Mouse (Mus musculus) heart, adult 8-10 months (tissue): Measurements from ENCODE around the gene Mapkbp1. TPM values are rescaled to one million over a fixed set of nuclear protein-coding genes. Genes with fewer than 3 reads are reported as not detected.
A peak's percentile ranks its signal among the peaks of the same experiment; 100 is the strongest.

Experiments used
- DNase-seq: peaks from one replicate; pipeline ENCODE4 v3.0.0; 2022; ENCODE audit warnings: low spot score
- total RNA-seq, 4 experiments: library from RNA; stranded (reverse); gene quantifications; 2 replicates each; pipeline ENCODE4 v1.2.4; 2022

Gene Mapkbp1
- total RNA-seq = 1 to 10 TPM; 6.9 to 8.5 (median 8.3) TPM

DNA sequence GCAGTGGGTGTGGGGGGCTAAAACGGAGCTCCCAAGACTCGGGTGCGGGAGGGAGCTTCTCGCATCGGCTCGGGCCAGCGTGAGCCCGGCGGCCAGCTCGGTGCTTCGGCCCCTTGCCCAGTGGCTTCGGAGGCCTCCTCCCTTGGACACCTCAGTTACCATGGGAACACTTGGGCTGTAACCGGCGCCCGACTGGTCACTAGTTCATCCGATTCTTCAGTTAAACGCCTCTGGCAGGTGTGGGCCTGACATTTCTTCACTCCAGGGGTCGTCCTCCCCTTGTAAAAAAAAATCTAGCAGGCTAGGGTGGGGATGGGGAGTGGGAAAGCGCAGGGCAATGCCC is at the start of gene Mapkbp1:
TSS of gene Mapkbp1 (plus strand) at position 163 of the 343 bp plus-strand sequence.
- DNase-seq = no peak

DNA sequence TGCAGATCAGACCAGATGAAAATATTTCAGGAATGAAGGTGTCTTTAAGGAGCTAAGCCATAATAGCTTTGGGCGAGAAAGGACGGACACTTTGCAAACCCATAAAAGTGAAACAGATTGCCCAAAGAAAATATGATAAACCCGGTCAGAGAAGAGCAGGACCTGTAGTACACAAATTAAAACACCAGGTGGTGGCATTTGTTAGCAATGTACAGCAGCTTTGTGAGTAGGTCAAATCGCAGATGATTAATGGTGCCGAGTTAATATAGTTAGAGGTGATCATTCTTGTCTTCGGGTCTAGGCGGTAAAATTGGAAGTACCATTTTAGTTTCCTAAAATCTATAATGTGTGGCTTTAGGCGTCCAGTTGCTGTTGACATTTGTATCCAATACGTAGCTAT is 1.9 kb upstream of the Mapkbp1 start:
- DNase-seq = peak; percentile 61

DNA sequence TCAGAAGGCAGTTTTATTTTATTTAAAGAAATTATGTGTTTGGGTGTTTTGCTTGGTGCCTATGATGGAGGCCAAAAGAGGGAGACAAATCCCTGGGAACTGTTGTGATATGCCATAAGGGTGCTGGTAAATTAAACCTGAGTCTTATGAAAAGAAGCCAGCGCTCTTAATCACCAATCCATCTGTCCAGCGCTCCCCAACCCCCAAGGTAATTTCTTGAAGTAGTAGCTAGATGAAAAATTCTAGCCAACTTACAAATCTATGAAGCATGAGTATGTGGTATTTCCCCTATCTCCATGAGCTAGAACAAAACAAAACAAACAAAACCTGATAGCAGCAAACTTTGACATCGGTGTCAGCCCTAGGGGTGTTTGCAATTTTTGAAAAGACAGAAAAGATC is 1.2 kb upstream of the Mapkbp1 start:
- DNase-seq = no peak

DNA sequence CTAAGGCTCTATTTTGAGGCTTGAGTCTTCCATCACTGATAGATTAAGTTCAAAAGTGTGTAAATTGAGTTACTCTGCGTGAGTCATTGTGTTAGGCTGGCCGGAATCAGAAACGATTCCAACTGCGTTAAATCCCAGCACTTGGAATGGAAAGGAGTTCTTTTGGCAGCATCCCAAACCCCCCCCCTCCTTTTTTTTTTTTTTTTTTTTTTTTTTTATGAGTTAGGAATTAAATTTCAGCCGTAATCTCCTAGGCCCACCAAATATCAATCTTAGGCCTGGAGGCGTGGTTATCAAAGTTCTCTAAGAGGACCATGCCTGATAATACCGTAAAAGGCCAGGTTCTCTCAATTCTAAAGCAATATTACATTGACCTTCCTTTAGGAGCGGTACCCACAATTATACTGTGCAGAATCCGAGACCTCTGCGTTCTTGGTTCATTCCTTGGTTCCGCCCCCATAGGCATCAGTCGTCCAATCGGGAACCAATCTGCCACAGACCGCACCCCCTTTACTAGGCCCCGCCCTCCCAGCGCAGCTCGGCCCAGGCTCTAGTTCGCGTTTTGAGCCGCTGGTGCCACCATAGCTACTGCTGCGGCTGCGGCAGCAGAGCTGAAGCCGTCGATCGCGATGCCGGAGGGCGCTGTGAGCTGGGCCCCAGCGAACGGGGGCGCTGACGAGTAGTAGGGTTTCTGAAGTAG is 512 bp upstream of the Mapkbp1 start:
- peak; percentile 96 for DNase-seq

DNA sequence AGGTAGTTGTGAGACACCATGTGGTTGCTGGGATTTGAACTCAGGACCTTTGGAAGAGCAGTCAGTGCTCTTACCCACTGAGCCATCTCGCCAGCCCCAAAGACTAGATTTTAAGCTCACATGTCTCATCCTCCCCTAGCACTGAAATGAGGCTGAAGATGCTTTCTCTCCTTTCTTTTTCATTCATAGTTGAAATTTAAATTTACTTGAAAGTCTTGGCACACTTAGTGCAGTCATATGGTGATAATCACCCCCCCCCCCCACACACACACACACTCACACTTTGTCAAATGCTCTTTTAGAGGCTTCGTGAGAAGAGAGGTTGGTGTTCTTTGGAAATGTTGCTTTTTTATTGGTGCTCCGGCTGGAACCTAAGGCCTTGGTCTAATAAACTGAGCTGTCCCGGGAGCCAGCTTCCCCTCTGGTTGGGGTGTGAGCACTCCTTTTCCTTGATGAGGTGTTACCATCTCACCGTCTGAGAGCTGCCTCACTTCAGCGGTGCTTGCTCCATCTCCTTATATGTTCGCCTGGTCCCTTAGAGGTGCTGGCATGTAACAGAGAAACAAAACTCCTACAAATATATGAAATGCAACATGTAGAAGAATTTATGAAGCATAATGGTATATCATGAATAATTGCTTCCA is 8.0 kb downstream of the Mapkbp1 start:
- DNase-seq = no peak

DNA sequence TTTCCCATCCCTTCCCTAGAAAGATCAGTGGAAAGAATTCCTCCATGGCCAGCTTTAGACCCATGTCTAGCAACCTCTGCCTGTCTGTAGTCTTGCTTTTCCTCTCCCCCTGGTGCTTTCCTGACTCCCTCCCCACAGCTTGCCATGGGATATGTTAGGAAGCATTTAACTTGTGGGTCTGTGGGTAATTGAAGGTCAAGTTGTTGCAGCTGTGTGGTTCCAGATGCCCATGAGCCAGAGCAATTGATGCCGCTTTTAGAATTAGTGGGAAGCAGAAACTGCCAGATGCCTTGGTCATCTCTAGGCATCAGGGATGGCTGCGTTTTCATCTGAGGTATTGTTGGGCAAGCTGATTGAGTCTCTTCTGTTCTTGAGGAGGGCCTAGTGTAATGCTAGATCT is 9.1 kb downstream of the Mapkbp1 start:
- no peak for DNase-seq

DNA sequence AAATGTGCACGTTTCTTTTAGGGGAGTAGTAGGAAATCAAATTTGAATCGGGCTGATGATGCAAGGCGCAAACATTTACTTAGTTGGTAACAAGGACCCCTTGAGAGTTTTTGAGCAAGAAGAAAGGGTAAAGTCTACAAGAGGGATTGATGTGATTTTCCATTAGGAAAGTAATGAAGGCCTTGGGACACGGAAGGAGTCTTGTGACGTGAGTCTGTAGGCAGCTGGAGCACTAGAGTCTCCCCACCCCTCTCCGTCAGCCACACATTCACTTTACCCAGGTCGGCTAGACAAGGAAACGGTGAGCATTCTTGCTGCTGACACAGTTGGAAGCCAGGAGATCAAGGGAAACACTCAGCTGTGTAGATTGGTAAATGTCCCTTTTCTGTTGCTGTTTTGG is 13.4 kb downstream of the Mapkbp1 start:
- no peak for DNase-seq

DNA sequence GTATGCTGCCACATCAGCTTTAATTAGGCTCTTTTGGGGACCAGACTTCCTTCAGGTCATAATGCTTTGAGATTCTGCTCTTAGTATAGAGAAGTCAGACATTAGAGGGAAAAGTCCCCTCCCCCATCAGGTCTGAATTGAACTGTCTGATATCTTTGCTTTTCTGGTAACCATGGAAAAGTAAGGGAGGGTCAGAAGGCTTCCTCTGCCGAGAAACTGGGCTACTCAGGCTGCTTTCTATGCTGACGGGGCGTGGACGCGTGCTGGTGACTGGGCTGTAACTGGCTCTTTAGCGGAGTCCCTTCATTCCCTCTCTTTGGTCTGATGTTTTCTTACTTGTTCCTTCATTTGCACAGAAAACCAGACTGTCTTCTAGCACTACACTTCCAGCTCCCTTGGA is 13.9 kb downstream of the Mapkbp1 start:
- no peak for DNase-seq

DNA sequence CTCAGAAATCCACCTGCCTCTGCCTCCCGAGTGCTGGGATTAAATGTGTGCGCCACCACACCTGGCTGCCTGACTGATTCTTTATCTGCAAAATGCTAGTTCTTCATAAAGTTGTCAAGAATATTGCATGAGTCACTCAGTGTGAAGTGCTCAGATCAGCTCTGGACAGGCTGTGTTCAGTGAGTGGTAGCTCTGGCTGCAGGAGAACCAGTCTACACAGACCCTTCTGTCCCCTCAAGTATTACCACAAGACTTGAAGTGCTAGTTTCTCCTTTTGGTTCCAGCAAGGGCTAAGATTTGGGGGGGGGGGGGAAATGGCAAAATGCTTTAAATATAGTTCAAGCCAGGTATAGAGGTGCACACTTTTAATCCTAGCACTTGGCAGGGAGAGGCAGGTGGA is 14.9 kb downstream of the Mapkbp1 start:
- DNase-seq = no peak

DNA sequence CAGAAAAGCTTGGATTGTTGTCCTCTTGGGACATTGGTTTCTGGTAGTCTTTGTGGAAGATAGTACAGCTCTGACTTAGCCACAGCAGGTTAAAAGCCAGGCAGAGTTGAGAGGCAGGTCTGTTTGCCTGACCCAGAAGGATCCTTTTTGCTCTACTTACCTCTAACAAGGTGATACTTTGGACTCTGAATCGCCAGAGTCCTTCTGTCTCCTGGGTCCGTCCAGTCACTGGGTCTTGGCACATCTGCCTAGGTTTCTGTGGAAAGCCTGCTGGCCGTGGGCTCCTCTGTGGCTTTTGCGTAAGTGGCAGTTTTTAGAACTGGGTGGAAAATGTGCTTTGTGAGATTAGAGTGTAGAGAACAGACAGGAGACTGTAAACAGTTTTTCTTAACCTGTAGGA is 16.5 kb downstream of the Mapkbp1 start:
- no peak for DNase-seq

DNA sequence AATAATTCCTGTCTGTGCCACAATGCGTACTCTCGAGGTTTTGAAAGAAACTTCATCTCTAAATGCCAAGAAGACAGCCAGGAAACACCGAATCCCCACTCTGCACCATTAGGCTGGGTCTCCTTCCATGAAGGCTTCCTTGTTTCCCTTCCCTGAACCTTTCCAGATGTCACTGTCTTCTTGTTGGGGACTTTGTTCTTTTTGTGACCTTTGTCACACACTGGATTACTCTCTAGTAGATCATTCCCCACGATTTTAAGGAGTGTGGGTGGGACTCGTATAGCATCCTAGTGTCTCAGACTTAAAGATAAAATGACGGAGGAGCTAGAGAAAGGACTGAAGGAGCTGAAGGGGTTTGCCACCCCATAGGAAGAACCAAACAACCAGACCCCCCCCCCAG is 18.4 kb downstream of the Mapkbp1 start:
- no peak for DNase-seq

DNA sequence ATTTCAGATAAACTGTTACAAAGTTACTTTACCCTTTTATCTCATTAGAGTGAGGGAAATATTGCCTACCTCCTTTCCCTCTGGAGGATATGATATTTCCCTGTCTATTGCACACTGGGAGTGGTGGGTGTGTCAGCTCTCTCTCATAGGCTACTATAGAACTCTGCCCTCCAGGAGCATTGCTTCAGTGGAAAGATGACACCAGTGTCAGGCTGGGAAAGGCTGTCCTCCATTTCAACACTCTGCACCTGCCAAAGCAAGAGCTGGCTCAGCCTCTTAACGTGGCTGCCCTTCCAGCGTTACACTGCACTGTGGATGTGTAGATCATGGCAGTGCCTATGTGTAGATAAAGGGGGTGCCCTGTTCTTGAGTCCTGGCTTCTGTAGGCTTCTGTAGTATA is 19.9 kb downstream of the Mapkbp1 start:
- no peak for DNase-seq

DNA sequence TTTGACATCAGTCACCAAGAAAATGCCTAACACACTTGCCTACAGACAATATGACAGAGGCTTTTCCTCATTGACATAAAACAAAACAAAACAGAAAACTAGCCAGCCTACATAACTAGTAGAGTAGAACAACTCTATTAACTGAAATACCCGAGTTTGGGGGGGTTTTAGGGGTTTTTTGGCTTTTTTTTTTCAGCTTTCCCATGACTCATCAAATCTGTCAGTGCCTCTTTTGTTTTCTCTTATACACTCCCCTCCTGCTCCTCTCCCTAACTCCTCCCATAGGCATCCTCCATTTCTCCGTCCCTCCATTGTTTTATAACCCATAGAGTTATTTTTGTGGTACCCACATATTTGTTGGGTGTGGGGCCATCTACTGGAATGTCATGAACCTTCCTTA is 21.0 kb downstream of the Mapkbp1 start:
- no peak for DNase-seq

DNA sequence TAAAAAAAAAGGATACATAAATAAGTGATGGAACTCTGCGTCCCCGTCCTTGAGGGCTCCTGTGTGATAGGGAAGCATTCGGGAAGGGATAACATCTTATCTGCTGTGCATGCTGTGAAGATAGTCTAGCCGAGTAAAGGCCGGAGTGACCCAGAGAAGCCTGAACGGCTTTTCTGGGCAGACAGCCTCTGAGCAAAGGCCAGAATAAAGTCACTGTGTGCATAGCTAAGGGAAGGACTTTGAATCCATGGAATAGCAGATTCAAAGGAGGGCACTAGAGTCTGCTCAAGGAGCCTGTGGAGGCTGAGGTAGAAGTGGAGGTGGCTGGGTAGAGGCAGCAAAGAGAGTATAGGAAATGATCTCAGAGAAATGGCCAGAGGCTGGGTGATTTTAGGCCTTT is 22.3 kb downstream of the Mapkbp1 start:
- no peak for DNase-seq

DNA sequence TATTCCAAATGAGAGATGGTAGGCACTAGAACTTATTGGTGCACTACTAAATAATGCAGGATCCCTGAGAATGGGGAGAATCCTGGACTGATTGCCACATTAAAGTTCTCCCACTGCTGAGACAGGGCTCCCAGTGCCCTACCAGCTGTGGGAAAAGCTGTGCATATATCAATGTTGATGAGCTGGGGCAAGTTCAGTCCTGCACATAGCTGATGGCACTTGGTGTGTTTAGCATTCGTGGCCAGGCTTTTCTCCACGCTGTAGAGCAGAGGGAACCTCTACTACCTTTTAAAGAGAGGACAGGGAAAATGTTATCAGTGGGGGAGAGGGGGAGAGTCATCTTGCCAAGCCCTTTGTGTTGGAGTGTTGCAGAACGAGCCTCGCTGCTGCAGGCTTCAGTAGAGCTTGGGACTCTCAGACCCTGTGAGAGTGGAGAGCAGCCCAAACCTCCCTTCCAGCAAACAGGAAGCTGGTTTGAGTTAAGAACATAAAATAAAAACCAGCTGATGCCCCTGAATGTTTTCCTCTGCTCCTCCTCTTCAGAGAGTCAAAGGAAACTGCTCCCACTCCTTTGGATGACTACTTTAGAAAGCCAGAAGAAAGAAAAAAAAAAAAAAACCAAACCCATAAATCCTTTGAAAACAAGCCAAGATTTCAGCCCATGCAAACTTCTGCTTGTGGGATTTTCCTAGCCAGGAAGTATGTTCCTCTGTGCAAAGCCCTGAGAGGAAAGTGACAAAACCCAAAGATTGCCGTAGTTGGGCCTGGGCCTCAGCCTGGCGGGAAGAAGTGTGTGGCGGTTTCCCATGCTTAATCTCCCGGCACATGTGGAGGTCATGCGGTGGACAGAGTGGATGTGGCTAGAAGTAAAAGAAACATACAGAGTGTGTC is 23.1 kb downstream of the Mapkbp1 start:
- DNase-seq = peak; percentile 44

DNA sequence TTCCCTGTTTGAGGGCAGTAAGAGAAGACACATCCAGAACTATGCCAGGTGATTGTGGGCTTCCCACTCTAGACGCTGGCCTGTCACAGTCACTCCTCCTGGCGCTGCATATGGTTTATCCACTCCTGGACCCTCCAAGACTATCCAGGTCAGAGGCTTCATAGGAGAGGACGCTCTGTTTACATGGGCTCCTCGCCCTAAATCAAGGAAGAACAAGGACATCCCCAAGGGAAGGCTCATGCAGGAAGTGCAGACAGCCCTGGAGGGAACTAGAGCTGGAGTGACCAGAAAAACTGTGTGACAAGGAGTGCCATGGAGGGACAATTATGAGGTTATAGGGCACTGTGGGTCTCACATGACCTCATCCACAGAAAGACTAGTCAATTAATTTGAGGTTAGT is 24.9 kb downstream of the Mapkbp1 start:
- DNase-seq = no peak

DNA sequence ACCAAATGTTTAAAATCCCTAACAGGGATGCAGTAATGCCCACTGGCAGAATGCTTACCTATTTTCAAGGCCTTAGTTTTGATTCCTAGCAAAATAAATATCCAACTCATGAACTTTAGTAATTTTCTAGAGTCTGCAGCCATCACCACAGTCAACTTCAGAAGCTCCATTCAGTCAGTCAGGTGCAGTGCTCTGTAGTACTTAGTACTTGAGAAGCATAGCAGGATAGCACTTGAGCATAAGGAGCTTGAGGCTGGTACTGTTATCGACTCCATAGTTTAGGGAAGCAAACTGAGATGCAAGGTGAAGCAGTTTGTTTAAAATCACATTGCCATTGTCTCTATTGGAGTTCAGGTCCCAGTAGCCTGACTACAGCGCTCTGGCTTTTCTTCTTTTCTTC is 27.2 kb downstream of the Mapkbp1 start:
- no peak for DNase-seq

DNA sequence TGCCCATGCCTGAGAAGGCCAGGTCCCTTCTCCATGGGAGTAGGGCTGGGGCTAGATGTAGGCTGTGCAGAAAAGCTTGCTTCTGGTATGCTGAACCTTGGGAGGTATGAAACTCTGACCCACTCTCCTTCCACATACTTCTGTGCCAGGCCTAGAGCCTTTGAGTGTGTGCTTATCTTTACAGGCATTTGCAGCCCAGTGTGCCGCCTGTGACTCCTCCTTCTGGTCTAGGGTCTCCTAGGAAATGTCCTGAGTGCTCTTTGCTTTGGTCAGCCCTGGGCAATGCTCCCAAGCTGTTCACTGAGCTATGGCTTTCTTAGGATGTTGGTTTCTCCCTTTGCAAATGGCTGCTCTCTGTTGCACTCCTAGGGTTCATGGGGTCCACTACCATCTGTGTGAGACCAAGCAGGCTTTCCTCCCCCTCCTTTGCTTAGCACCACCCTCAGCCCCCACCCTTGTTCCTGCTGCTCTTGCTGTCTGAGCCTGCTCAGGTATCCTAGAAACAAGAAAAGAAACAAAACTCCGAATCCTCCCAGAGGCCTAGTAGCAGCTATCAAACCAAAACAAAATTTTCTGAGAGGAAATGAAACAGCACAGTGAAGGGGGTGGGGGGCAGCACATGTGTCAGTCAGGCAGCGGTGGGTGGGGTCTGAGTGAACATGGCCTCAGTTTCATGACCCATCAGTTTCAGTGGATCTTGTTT is 28.5 kb downstream of the Mapkbp1 start:
- no peak for DNase-seq

DNA sequence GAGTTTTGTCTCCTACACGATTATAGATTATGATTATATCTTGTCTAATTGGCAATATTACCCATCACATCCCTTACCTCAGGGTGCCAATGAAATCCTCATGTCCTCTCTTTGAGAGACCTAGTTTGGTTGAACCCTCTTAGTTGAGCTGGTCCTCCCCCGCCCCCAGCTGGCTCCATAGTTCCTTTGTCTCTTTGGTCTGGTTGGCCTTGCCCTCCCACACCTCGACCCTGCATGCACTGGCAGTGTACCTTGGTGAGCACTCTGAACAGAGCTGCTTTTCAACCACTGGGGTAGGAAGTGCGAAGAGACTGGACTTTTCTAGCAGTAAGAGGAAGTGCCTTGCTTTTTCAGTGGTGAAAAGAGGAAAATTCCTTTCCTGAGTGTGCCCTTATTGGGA is 29.5 kb downstream of the Mapkbp1 start:
- DNase-seq = no peak

DNA sequence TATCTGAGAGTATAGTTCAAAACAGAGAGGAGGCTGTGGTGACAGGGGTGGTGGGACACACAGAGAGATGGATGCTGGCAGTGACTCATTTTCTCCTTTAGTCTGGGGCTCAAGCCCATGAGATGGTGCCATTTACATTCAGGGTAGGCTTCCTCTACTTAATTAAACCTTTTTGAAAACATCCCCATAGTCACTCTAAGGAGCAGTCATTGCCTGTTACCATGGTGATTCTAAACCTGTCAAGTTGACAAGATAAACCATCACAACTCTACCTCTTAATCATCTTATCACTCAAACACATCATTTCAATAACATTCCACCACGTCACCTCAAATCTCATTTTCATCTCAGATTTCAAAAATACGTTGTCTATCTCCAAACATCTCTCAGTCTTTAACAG is 31.5 kb downstream of the Mapkbp1 start:
- DNase-seq = no peak

DNA sequence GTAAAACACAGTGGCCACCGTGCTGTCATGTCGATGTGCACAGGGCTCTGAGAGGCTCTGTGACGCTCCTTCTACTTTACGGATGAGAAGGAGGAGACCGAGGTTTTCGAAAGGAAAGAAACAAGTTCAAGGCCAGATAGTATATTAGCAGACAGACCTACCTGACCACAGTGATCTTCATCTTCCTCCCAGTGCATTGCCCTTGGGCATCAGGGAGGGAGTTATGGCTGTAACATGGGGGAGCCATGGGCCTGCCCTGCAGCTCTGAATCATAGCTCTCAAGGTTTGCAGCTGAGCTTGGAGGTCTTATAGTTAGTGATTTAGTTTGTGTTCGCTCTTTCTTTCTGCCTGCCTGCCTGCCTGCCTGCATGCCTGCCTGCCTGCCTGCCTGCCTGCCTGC is 34.2 kb downstream of the Mapkbp1 start:
- no peak for DNase-seq

DNA sequence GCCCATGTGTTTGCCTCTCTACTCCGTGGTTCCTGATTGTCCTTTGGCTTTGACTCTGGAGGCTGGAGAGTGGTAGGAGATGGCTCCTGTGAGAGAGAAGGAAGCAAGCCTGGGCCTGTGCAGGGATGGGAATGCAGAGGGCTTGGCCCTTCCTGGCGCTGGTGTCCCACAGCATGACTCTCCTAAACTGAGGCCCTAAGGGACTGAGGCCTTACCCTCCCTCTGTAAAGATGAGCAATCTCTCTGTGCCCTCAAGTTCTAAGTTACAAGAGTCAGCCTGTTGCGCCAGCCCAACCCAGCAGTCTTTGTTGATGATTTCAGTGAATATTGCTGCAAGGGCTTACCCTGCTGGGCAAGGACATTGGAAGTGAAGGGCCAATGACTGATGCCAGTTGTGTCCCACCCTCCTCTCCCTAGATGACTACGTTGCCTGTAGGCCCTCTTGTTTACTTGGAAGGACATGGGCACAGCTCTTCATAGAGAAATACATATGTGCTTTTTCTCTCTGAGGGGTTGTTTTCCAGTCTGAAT is 35.2 kb downstream of the Mapkbp1 start:
- no peak for DNase-seq
